In the genomic region with DNA sequence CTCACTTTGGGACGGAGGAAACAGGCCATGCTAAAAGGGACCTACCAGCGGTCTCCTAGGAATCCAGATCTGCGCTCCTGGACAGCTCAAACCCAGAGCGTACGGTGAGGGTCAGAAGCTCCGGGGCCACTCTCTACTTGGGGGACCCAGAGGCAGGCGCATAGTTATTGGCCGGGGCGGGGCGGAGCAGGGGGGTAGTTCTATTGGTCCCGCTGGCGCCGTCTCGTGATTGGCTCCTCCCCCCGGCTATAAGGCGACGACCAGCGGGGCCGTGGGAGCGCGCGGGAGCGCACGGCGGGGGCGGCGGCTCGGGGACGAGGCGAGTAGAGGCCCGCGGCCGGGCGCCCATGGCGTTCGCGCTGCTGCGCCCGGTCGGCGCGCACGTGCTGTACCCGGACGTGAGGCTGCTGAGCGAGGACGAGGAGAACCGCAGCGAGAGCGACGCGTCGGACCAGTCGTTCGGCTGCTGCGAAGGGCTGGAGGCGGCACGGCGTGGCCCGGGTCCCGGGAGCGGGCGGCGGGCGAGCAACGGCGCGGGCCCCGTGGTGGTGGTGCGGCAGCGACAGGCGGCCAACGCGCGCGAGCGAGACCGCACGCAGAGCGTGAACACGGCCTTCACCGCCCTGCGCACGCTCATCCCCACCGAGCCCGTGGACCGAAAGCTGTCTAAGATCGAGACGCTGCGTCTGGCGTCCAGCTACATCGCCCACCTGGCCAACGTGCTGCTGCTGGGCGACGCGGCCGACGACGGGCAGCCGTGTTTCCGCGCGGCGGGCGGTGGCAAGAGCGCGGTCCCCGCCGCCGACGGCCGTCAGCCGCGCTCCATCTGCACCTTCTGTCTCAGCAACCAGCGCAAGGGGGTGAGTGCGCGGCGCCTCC, we compare ENCODE assay signal across 8 mouse cellular contexts. TPM values are rescaled to one million over a fixed set of nuclear protein-coding genes. Genes with fewer than 3 reads are reported as not detected.
DNase-seq lines count a peak whose midpoint lies in the region; ATAC-seq and TF ChIP-seq lines count a peak whose summit lies in the region.

A gene (plus strand): TSS at position 283 of the 879 bp plus-strand sequence.

- H3K4me1 ChIP-seq in kidney, adult 2 months (ENCODE audit: control insufficient read depth, insufficient read depth, low read length), result no peaks in the 10 kb centered on the region
- peaks cover 30% of the 10 kb centered on the region for H3K4me1 ChIP-seq in lung, embryonic 15.5 days

- peak; percentile 20 for TF ChIP-seq POLR2A in kidney, adult 2 months (IDR thresholded peaks at IDR 0.05; ENCODE audit: low read depth, low read length)

- H3K36me3 ChIP-seq in kidney, adult 2 months (ENCODE audit: control insufficient read depth, insufficient read depth, low read length), result no peaks in the 10 kb centered on the region
- no peaks in the 10 kb centered on the region for H3K36me3 ChIP-seq in lung, embryonic 15.5 days

- peak within 1 kb of the TSS; percentile 31 for H3K9ac ChIP-seq in lung, embryonic 15.5 days

- peak within 1 kb of the TSS; percentile 88 for H3K4me2 ChIP-seq in lung, embryonic 15.5 days

- H3K27ac ChIP-seq in left cerebral cortex, adult 2 months, result no peak within 1 kb of the TSS
- peak within 1 kb of the TSS; percentile 51; the same call in 1 of the 2 replicates for H3K27ac ChIP-seq in kidney, adult 2 months (ENCODE audit: insufficient read depth, low read depth, low read length)
- peak within 1 kb of the TSS; percentile 57; the same call in 1 of the 2 replicates for H3K27ac ChIP-seq in lung, embryonic 15.5 days

- ATAC-seq in lung, embryonic 15.5 days (ENCODE audit: borderline replicate concordance, extremely low read depth, low FRiP score, low TSS enrichment), result peak; percentile 82

- no peak for TF ChIP-seq CTCF in left cerebral cortex, adult 2 months (IDR thresholded peaks at IDR 0.05)
- no peak for TF ChIP-seq CTCF in kidney, adult 2 months (conservative IDR thresholded peaks at IDR 0.05; ENCODE audit: insufficient read depth, insufficient read length, low read depth, low read length)

- no peaks in the 10 kb centered on the region for H3K27me3 ChIP-seq in kidney, adult 2 months (replicated peaks; ENCODE audit: control insufficient read depth, insufficient read depth, low read length)
- H3K27me3 ChIP-seq in lung, embryonic 15.5 days, result peaks cover 52% of the 10 kb centered on the region

- DNase-seq in left cerebral cortex, adult 2 months (ENCODE audit: extremely low spot score in 1 of 2, low spot score in 2 of 2), result no peak
- no peak for DNase-seq in left cerebral cortex, adult 8-10 months (ENCODE audit: low spot score in 2 of 2)
- peak; percentile 76 for DNase-seq in embryo, embryonic 9.5 days (ENCODE audit: extremely low spot score)
- peak; percentile 82 to 88 for DNase-seq in heart, adult 9 months (ENCODE audit: low spot score in 2 of 2)
- DNase-seq in kidney, adult 2 months, result peak; percentile 80
- peak; percentile 84 for DNase-seq in retina, postnatal 1 day
- no peak for DNase-seq in left cerebral cortex, adult 11 months (ENCODE audit: low spot score)

- under 1% methylated on average over 116 of the region's 118 CpGs for WGBS in kidney, adult 2 months
- under 1% methylated on average over 114 of the region's 118 CpGs for WGBS in lung, embryonic 15.5 days

- H3K9me3 ChIP-seq in lung, embryonic 15.5 days, result no peaks in the 10 kb centered on the region

- intact Hi-C loops in left cerebral cortex, adult 2 months (cut with DNase I), result no loop called here

- peak within 1 kb of the TSS; percentile 45 for H3K4me3 ChIP-seq in left cerebral cortex, adult 2 months
- H3K4me3 ChIP-seq in kidney, adult 2 months (ENCODE audit: insufficient read depth, low read depth, low read length), result peak within 1 kb of the TSS; percentile 68
- peak within 1 kb of the TSS; percentile 49 for H3K4me3 ChIP-seq in lung, embryonic 15.5 days

RNA-seq across cellular contexts. Expression of the gene that starts here (rescaled TPM):
- total RNA-seq in left cerebral cortex, adult 2 months (2021), result 1 to 10 TPM; 1.6 to 2.4 TPM
- total RNA-seq in left cerebral cortex, adult 8-10 months (2022), result 1 to 10 TPM in 2 of 4 experiments, under 1 TPM in 2; 0.91 to 1.5 (median 1.0) TPM
- polyA plus RNA-seq in kidney, adult 2 months (2012; rRNA removed), result 2.9 and 4.6 TPM in 2 replicates
- polyA plus RNA-seq in lung, embryonic 15.5 days (2015; fragmentation: Nextera tagmentation; extraction: Ambion mirVana), result 7.8 and 9.0 TPM in 2 replicates

Comparison
In these comparisons a context has a peak if more than half of its experiments do, and no peak if none do; other contexts are left out.
1. DNase-seq: peak in embryo, embryonic 9.5 days (single experiment), heart, adult 9 months (2 of 2), kidney, adult 2 months (single experiment) and retina, postnatal 1 day (single experiment); none in left cerebral cortex, adult 2 months (0 of 2), left cerebral cortex, adult 8-10 months (0 of 2) and left cerebral cortex, adult 11 months (single experiment).
2. Peak in every context shown above with its lines, with median percentiles within 50 percentile points of each other: H3K4me3 ChIP-seq.